Mouse (Mus musculus): ENCODE results near the gene Vax2. TPM values are rescaled to one million over a fixed set of nuclear protein-coding genes. Genes with fewer than 3 reads are reported as not detected.

The Vax2 gene
- polyA plus RNA-seq, 1 experiment from 2014 or later: 8.9 TPM

DNA sequence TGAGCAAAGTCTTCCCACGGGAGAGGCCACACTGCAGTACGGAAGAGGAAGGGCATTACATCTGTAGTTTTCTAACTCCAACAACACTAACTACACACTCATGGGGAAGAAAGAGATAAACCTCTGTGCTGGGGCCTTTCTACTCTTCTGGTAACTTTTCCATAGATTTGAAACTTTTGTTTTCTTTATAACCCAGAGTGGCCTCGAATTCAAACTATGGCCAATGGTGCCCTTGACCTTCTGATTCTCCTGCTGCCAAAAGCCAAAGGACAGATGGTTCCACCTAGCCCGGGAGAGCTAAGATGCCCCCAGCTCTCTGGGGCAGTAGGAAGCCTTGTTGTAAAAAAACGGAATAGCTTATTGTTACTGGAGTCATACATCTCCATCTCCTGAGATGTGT is 11.1 kb upstream of the Vax2 start:
- Histone ChIP-seq H3K36me3 (no peaks in the 10 kb centered on the region), H3K4me1 (peaks cover 4% of the 10 kb centered on the region; the same call in 1 of the 2 replicates), H3K9ac (no peak overlapping the region), H3K27ac (no peak overlapping the region), H3K27me3 (peaks cover 92% of the 10 kb centered on the region), H3K9me3 (no peaks in the 10 kb centered on the region), H3K4me3 (no peak overlapping the region), H3K4me2 (replicated peaks) (no peak overlapping the region)
- 5% methylated on average over 5 of the region's 5 CpGs for WGBS
- no peak for ATAC-seq (ENCODE audit: insufficient number of reproducible peaks, insufficient read depth, low FRiP score, low TSS enrichment)

GRCm38 (mm10) chr6:83701001-83701400 is 10.1 kb upstream of the Vax2 start:
- Histone ChIP-seq H3K4me1 (peaks cover 4% of the 10 kb centered on the region; the same call in 1 of the 2 replicates), H3K9ac (no peak overlapping the region), H3K9me3 (no peaks in the 10 kb centered on the region), H3K27ac (no peak overlapping the region), H3K36me3 (no peaks in the 10 kb centered on the region), H3K4me3 (no peak overlapping the region), H3K27me3 (peaks cover 91% of the 10 kb centered on the region), H3K4me2 (replicated peaks) (no peak overlapping the region)
- under 1% methylated on average over 11 of the region's 11 CpGs for WGBS
- ATAC-seq (ENCODE audit: insufficient number of reproducible peaks, insufficient read depth, low FRiP score, low TSS enrichment): no peak

- Histone ChIP-seq H3K27ac (no peak overlapping the region), H3K27me3 (peaks cover 91% of the 10 kb centered on the region), H3K4me2 (replicated peaks) (peak overlapping the region; percentile 24; the same call in 1 of the 2 replicates), H3K36me3 (no peaks in the 10 kb centered on the region), H3K4me1 (peaks cover 4% of the 10 kb centered on the region; the same call in 1 of the 2 replicates), H3K9ac (no peak overlapping the region), H3K4me3 (0 out of 2 replicates have a peak overlapping the region, but pooled peaks have one; percentile 1), H3K9me3 (no peaks in the 10 kb centered on the region)
- ATAC-seq (ENCODE audit: insufficient number of reproducible peaks, insufficient read depth, low FRiP score, low TSS enrichment): peak; percentile 12; the same call in 1 of the 2 replicates
- WGBS: 1% methylated on average over 53 of the region's 53 CpGs
Observed at GRCm38 (mm10) chr6:83702146-83702999, 8.7 kb upstream of the Vax2 start.

DNA sequence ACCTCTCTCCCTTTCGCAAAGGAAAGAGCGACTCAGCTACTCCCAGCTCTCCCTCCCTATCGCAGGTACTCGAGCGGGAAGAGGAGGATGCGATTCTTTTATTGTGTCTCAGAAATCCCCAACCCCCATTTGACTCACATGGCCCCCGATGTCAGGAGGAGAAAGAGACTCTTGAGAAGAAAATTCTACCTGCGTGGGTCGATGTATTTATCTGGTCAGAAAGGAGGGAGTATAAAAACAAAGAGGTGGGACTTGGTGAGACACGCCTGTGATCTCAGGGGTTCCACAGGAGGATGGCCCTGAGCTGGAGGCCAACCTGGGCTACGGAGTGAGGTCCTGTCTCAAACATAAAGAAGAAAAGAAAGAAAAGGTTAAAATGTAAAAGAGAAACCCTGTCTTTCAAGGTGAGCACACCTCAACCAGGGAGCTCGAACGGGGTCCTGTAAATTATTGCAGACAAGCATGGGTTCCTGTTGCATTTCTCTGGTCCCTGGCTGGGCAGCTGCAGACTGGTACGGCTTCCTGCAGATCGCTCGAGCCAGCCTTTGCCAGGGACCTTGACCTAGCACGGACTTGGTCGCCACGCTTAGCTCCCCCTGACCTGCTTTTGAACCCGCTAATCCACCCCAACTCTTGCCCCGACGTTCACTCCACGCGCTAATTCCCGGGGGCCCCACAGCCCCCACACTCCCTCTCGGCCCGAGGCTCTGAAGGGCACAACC is 7.9 kb upstream of the Vax2 start:
- H3K4me1 ChIP-seq: peaks cover 4% of the 10 kb centered on the region; the same call in 1 of the 2 replicates
- ATAC-seq (ENCODE audit: insufficient number of reproducible peaks, insufficient read depth, low FRiP score, low TSS enrichment): no peak
- H3K27ac ChIP-seq: no peak overlapping the region
- H3K4me2 ChIP-seq (replicated peaks): no peak overlapping the region
- no peak overlapping the region for H3K4me3 ChIP-seq
- peaks cover 91% of the 10 kb centered on the region for H3K27me3 ChIP-seq
- under 1% methylated on average over 27 of the region's 27 CpGs for WGBS
- H3K36me3 ChIP-seq: no peaks in the 10 kb centered on the region
- no peaks in the 10 kb centered on the region for H3K9me3 ChIP-seq
- no peak overlapping the region for H3K9ac ChIP-seq

DNA sequence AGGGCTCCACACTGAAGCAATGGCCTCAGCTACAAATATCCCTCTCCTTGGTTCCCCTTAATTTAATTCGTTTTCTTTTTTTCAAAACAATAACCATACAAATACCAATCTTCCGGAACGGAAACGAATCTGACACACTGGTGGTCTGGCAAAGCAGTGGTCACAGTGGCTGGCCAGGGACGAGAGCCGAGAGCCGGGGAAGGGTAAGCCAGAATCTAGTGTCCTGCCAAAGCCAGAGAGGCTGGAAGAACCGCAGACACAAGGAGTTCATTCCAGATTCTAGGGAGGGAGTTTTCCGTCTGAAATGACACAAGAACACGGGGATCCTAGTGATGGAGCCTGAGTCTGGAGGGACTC is 7.4 kb upstream of the Vax2 start:
- Histone ChIP-seq H3K27me3 (peaks cover 91% of the 10 kb centered on the region), H3K27ac (no peak overlapping the region), H3K4me2 (replicated peaks) (no peak overlapping the region), H3K36me3 (no peaks in the 10 kb centered on the region), H3K9ac (no peak overlapping the region), H3K4me3 (no peak overlapping the region), H3K4me1 (peaks cover 4% of the 10 kb centered on the region; the same call in 1 of the 2 replicates), H3K9me3 (no peaks in the 10 kb centered on the region)
- WGBS: 2% methylated on average over 10 of the region's 10 CpGs
- no peak for ATAC-seq (ENCODE audit: insufficient number of reproducible peaks, insufficient read depth, low FRiP score, low TSS enrichment)

GRCm38 (mm10) chr6:83704294-83704693 is 6.8 kb upstream of the Vax2 start:
- 7% methylated on average over 1 of the region's 1 CpGs for WGBS
- no peaks in the 10 kb centered on the region for H3K9me3 ChIP-seq
- ATAC-seq (ENCODE audit: insufficient number of reproducible peaks, insufficient read depth, low FRiP score, low TSS enrichment): no peak
- H3K36me3 ChIP-seq: no peaks in the 10 kb centered on the region
- H3K27me3 ChIP-seq: peaks cover 91% of the 10 kb centered on the region
- no peak overlapping the region for H3K4me2 ChIP-seq (replicated peaks)
- no peak overlapping the region for H3K9ac ChIP-seq
- H3K4me3 ChIP-seq: no peak overlapping the region
- H3K4me1 ChIP-seq: peaks cover 4% of the 10 kb centered on the region; the same call in 1 of the 2 replicates
- H3K27ac ChIP-seq: no peak overlapping the region

DNA sequence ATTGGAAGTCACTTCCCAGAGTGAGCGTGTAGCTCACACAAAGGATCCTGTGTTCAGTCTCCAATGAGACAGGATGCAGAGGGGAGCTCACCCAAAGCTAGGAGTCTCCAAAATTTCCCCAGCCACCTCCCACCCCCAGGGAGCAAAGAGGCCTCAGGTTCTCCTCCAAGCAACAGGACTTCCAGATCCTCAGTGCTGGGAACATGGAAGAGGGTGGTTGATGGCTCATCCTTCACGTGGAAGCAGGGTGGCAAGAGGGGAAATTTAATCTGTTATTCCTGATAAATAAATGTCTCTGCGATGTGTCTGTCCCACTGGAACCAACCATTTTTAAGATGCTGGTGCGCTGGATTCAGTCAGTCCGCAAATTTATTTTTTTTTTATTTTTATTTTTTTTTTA is 6.4 kb upstream of the Vax2 start:
- Histone ChIP-seq H3K9ac (no peak overlapping the region), H3K27ac (no peak overlapping the region), H3K9me3 (no peaks in the 10 kb centered on the region), H3K4me2 (replicated peaks) (no peak overlapping the region), H3K4me1 (peaks cover 4% of the 10 kb centered on the region; the same call in 1 of the 2 replicates), H3K4me3 (no peak overlapping the region), H3K36me3 (no peaks in the 10 kb centered on the region), H3K27me3 (peaks cover 91% of the 10 kb centered on the region)
- WGBS: 15% methylated on average over 5 of the region's 5 CpGs
- no peak for ATAC-seq (ENCODE audit: insufficient number of reproducible peaks, insufficient read depth, low FRiP score, low TSS enrichment)

DNA sequence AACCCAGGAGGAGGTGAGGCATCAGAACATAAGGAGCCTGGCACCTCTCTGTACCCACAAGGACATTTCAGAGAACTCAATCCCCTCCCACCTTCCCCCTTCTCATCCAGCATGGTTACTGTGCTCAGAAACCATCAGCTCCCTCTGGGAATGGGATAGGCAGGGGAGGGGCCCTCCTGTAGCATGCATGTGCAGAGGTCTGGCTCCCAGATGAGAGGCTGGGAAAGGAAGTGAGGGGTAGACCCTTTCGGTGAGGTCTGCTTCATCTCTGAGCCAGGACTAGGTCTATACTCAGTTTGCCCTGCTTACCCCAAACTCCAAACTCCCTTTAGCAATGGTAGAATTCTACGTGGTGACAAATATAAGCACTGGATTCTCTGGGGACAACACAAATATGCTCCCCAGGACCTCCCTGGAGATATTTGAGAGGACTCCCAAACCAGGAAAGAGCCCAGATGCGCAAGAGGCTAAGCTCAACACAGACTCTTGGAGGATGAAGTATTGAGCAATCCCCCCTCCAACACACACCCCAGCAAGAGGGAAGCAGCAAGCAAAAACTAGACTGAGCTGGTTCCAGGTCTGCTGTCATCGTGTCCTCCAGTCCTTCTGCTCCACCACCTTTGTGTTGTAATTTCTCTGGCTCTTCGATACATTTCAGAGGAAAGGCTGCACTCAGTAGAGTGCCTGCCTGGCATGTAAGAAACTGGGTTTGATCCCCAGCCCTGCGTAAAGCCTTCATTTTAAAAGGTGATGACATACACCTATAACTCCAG is 3.1 kb upstream of the Vax2 start:
- no peak overlapping the region for H3K4me2 ChIP-seq (replicated peaks)
- WGBS: 6% methylated on average over 6 of the region's 6 CpGs
- peaks cover 16% of the 10 kb centered on the region for H3K4me1 ChIP-seq
- no peak overlapping the region for H3K27ac ChIP-seq
- ATAC-seq (ENCODE audit: insufficient number of reproducible peaks, insufficient read depth, low FRiP score, low TSS enrichment): no peak
- H3K4me3 ChIP-seq: no peak overlapping the region
- no peak overlapping the region for H3K9ac ChIP-seq
- H3K27me3 ChIP-seq: peaks cover 97% of the 10 kb centered on the region
- no peaks in the 10 kb centered on the region for H3K9me3 ChIP-seq
- H3K36me3 ChIP-seq: no peaks in the 10 kb centered on the region

DNA sequence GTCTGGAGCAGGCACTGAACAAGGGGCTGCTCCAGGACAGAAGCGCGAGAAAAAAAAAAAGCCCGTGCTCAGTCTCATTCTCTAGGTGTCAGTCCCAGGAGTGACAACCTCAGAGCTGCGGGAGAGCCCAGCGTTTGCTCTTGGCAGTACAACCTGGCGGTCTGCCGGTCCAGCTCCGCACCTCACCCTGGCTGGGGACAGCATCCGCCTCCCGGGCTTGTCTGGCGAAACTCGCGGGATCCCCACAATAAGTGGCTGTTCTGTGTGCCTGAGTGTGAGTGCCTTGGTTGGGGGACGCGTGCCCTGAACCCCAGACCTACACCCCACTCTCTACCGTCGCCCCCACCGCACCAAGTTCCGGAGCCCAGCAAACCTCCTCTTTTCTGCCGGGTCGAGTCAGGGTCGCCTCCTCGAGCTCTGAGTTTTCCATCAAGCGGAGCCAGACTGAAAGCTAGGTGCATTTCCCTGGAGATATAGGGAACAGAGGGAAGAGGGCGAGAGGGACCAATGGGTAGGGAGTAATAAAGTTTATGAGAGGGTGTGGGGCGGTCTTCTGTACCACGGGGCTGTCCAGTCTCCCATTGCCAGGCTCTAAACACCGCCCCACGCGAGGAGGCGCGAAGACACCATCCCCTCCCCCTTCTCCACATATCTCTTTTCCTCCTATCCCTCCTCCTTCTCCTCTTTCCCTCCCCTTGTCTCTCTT is 550 bp upstream of the Vax2 start:
- H3K9ac ChIP-seq: no peak overlapping the region
- peak overlapping the region; percentile 42 for H3K4me3 ChIP-seq
- H3K4me1 ChIP-seq: peaks cover 16% of the 10 kb centered on the region
- ATAC-seq (ENCODE audit: insufficient number of reproducible peaks, insufficient read depth, low FRiP score, low TSS enrichment): peak; percentile 54
- H3K27ac ChIP-seq: no peak overlapping the region
- H3K27me3 ChIP-seq: peaks cover 99% of the 10 kb centered on the region
- no peaks in the 10 kb centered on the region for H3K36me3 ChIP-seq
- H3K9me3 ChIP-seq: no peaks in the 10 kb centered on the region
- peak overlapping the region; percentile 69 for H3K4me2 ChIP-seq (replicated peaks)
- under 1% methylated on average over 32 of the region's 32 CpGs for WGBS

DNA sequence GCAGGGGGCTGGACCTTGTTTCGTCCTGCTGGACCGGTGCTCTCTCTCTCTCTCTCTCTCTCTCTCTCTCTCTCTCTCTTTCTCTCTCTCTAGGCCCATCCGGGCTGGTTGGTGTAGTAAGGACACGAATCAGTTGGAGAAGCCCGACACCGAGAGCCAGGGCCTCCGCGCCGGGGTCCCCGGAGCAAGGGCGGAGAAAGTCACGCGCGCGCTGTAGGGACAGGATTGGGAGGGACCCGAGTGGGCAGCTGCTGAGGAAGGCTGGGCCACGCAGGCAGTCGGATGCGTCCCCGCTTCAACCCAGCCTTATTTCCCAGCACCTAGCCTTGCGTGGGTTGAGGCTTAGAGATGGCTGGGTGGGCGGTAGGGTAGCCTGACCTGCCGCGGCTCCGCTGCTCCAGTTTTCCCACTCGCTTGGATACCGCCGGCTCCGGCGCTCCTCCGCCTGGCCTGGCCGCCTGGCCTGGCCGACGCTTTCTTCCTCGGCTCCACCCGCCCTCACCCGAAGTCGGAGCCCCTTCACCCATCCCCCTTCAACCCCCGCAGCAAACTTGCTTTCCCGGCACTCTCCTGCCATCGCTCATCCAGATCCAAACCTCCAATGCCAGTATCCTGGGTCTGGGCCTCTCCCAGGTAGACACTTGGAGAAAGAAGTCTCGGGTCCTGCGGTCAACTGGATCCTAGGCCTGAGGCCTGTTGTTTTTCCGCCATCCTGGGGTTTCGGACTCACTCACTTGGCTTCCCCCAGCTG is 836 bp downstream of the Vax2 start:
- Histone ChIP-seq H3K9me3 (no peaks in the 10 kb centered on the region), H3K4me1 (peaks cover 16% of the 10 kb centered on the region), H3K27me3 (peaks cover 95% of the 10 kb centered on the region), H3K27ac (no peak overlapping the region), H3K9ac (0 out of 2 replicates have a peak overlapping the region, but pooled peaks have one; percentile 27), H3K4me2 (replicated peaks) (peak overlapping the region; percentile 69), H3K36me3 (no peaks in the 10 kb centered on the region), H3K4me3 (peak overlapping the region; percentile 42)
- no peak for ATAC-seq (ENCODE audit: insufficient number of reproducible peaks, insufficient read depth, low FRiP score, low TSS enrichment)
- WGBS: under 1% methylated on average over 45 of the region's 45 CpGs

Measured in embryonic facial prominence, embryonic 12.5 days (tissue).